Mouse (Mus musculus): ENCODE data around the gene 4921536K21Rik.
A peak's percentile ranks its signal among the peaks of the same experiment; 100 is the strongest.
"Not testable (repeated sequence)": the region's sequence is repeated elsewhere in the genome, so short reads cannot be mapped to it uniquely, and the experiment has no call there.

The 4921536K21Rik gene

DNA sequence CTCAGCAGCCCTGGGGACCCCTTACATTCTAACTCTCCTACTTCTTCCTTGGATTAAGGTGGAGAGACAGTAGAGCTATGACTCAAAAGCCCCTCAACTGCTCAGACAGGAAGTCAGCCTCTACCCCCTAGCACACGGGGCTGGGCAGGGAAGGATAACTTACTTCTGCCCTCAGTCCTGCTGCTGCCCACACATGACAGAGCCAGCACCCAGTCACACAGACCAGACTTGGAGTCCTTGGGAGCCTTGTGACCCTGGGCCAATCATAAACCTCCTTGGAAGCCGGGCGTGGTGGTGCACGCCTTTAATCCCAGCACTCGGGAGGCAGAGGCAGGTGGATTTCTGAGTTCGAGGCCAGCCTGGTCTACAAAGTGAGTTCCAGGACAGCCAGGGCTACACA, 16.5 kb upstream of the 4921536K21Rik start:
- not testable (repeated sequence) for DNase-seq (ENCODE audit: low spot score in 2 of 2)

DNA sequence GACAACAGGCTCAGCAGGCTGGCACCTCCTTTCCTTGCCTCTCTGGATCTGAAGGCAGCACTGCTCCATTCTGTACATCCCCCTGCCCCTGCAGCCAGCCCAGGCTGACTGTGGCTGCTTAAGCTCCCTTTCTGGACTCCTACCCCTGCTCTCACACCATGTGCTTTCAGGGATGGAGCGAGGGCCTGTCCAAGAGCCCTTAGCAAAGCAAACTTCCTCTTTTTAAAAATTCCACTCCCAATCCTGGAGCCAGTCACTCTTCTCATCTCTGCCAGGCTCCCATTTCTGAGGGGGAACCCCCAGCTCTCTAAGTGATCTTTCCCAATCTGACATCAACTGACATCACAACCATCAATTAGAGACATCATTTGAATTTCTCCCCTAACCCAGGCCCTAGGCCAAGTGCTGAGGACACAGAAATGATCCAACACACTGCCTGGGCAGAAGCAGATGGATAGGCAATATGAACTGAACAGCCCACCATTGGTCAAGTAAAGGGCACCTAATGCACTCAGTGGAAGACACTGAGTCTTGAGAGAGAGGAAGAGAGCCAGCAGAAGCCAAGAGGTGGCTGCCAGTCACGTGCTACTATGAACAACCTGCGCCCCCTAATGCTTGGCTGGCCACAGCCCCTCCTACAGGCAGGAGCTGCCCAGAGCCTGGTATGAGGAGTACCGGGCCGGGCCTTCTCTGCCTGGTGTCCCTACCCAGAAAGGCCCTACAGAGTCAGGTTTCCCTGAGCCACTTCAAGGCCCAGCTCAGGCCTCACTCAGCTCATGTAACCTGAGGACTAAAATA, 15.8 kb upstream of the 4921536K21Rik start:
- DNase-seq (ENCODE audit: low spot score in 2 of 2) = no peak

DNA sequence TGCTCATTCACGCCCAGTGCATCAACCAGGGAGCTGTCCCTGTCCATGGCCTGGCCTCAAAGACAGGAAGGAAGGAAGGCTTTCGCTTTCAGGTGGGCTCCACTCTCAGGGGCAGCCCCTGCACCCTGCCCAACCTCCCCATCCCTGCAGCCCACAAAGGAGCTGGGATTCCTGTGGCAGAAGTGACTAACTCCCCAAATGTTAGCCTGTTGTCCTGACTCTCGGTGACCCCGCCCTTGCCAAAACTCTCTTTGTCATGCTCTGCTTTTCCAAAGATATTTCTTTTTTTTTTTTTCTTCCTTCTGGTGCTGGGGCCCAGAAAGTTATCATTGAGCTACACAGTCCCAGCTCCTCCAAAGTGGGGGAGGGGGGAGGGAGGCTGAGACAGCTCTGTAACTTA, 14.3 kb upstream of the 4921536K21Rik start:
- DNase-seq (ENCODE audit: low spot score in 2 of 2) = no peak

DNA sequence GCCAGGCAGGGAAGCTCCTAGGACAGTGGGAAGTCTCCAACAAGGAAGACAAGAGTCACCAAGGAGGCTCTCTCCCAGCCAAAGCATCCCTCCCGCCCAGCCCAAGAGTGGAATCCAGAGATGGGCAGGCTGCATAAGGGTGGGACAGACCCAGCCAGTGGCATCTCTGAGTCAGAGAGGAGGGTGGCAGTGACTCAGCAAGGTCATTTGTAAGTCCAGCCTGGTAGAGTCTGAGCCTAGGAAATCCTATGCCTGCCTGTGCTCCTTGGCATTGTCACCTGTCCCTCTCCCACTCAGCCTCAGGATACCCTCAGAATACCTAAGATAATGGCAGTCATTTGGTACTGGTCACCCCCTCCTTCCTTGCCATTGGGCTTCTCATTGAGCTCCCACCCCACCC, 10.5 kb upstream of the 4921536K21Rik start:
- DNase-seq (ENCODE audit: low spot score in 2 of 2) = no peak

DNA sequence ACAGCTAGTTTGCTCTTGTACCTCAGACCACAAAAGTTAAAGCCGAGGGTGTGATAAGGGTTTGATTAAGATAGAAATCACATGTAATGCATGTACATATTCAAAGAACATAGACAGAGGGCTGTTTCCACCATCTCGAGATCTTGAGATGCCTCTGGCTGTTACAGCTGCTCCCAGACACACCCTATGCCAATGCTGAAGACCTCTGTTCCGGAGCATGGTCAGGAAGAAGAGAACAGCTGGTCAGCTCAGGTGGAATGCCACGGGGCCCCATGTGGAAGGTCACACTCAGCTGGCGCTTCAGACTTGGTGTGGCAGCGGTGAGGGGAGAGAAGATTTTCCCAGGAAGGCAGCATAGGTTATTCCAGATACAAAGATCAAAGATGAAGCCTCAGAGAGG, 9.8 kb upstream of the 4921536K21Rik start:
- no peak for DNase-seq (ENCODE audit: low spot score in 2 of 2)

DNA sequence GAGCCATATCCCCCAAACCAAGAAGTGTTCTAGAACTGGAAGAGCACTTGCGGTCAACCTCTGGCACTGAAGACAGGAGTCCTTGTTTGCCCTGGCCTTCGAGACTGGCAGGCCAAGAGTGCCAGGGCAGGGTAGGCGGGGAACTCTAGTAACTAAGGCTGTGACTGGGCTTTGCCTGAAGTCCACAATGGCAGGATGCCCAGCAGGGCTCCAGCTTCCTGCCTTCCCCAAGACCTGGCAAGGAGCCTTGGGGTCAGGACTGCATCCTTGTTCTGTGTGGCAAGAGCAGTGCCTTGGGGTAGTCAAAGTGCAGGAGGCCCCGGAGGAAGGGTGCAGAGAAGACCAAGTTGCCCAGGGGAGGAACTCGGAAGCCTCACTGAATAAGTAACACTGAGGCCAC, 8.1 kb upstream of the 4921536K21Rik start:
- DNase-seq (ENCODE audit: low spot score in 2 of 2) = no peak

DNA sequence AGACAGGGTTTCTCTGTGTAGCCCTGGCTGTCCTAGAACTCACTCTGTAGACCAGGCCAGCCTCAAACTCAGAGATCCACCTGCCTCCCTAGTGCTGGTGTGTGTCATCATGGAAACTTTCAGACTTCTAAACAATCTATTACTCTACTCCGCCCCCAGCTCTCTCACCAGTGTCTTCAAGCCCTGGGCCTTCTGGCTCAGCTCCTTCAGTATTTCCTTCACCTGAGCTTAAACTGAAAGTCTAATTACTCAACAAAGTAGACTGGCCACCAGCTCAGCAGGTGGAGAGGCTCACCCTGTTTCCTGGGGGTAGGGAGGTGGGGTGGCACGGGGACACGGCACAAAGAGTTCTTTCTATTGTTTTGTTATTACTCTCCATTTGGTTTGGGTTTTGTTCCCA, 7.6 kb upstream of the 4921536K21Rik start:
- DNase-seq (ENCODE audit: low spot score in 2 of 2) = no peak

DNA sequence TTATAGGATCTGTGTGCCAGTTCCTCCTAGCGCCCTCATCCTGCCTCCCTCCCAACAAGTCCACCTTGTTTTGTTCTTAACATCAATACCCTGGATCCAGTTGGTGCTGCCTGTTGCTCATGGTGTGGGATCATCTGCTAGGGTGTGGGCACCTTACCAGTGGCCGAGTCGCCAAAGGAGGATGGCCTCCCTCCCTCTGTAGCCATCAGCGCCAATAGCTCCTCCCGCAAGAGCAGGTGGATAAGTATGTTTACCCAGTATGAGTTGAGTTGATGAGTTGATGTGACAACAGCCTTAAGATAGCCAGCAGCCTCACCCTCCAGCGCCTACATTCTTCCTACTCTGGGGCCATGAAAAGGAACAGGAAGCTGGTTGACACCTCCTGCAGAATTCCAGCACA, 5.4 kb upstream of the 4921536K21Rik start:
- no peak for DNase-seq (ENCODE audit: low spot score in 2 of 2)

DNA sequence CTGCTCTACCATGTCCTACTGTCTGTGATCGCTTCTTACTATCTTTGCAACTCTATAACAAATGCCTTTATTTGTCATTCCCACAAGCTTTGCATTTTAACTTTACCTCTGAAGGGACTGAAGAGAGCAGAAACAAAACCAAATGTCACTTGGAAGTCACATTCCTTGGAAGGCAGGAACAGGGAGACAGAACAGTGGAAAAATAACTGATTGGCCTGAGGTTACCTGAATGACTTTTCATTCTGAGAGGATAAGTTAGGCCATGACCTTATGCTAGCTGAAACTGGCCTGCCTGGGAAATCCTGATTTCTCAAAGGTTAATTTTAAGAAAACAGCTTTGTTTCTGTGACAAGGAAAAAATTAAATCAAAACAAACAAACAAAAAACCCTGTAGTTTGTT, 1.0 kb upstream of the 4921536K21Rik start:
- no peak for DNase-seq (ENCODE audit: low spot score in 2 of 2)

DNA sequence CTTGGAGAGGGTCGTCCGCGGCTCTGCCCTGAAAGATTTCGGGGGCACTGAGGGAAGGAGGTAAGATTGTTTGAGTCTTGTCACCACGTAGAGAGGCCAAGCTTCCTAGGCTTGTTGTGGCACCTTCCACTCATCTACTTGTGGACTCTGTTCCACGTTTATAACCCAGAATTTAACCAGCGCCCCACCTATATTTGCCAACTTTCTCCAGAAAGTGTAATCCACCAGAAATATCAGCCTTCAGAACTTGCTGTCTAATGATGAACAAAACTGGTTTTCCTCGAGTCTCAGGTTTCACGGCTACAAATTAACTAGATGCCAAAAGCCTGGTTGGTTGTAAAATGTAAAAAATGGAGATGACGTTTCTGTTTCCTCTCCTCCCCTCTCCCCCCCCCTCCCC, 560 bp upstream of the 4921536K21Rik start:
- no peak for DNase-seq (ENCODE audit: low spot score in 2 of 2)

DNA sequence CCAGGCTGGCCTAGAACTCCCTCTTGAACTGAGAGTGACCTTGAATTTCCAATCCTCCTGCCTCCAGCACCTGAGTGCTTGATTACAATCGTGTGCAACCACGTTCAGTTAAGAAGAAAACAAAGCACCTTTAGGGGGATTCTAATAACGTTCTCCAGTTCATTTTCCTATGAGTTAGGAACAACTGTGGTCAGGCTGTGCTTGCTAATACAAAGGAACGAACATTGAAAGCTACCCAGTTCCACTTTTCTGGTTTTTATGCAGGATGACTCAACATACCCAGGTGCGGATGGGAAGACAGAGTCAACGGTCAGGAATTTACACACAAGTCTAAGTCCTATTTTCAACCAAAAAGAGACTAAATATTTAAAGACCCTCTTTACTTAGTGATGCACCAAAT, 928 bp downstream of the 4921536K21Rik start:
- no peak for DNase-seq (ENCODE audit: low spot score in 2 of 2)

DNA sequence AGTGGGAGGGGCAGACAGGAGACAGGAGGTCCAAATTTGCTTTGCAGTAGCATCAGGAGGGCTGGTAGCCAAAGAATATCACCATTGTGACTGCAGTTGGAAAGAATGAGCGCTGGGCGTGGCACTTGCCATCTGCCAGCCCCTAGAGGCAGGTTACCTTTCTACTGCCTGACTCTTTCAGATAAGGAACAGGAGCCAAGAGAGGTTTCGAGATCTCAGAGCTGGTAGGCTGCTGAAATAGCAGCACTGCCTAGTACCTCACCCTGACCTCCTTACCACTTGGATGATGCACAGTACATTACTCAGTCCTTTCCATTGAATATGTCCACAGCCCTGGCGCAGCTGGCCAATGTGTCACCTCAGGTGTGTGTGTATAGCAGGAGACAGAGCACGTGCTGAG, 7.6 kb downstream of the 4921536K21Rik start:
- no peak for DNase-seq (ENCODE audit: low spot score in 2 of 2)

DNA sequence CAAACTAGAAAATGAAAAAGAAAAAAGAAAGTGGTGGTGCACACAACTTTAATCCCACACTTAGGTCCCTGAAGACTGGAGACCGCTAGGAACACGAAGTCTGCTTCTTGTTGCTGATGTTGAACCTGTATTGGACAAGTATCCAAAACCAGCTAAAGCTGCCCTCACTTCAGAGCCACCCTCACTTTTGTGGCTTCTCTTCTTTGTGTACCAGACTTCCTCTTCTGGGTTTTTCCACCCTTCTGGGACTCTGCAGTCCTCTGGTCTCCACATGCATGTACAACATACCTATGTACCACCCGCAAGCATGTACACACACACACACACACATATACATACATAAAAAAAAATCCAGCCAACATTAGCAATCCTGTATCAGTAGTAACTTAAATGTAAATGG, 11.2 kb downstream of the 4921536K21Rik start:
- no peak for DNase-seq (ENCODE audit: low spot score in 2 of 2)

DNA sequence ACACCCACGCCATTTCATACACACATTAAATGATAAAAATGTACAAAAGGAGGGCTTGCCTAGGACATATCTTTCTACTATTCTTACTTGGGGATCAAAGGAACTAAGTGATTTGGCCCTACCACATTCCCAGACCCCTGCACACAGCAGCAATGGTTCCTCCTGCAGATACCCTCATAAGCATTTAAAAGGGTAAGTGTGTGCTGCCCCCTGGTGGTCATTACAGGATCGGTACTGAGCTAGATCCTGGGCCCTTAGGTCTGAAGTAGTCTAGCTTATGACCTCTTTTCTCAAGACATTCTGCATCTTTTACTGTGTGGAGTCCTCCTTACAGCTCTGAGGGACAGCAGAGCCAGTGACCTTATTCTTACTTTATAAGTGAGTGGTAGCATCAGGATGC, 15.1 kb downstream of the 4921536K21Rik start:
- peak; percentile 55 to 74 for DNase-seq (ENCODE audit: low spot score in 2 of 2)

DNA sequence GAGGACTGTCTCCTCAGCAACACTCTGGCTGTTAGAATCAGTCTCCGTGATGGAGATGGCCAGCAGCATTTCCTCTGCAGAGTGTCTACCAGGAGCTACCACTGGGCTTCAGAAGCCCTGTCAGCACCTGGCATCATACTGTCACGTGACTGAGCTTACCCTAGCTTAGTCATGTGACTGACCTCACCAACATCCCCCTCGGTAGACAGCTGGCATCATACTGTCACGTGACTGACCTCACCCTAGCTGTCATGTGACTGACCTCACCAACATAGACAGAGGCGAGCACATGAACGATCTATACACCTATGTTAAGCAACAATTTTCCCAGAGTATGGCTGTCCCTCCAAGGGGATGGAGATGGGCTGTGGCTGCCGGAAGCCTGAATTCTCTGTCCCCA, 16.2 kb downstream of the 4921536K21Rik start:
- no peak for DNase-seq (ENCODE audit: low spot score in 2 of 2)

DNA sequence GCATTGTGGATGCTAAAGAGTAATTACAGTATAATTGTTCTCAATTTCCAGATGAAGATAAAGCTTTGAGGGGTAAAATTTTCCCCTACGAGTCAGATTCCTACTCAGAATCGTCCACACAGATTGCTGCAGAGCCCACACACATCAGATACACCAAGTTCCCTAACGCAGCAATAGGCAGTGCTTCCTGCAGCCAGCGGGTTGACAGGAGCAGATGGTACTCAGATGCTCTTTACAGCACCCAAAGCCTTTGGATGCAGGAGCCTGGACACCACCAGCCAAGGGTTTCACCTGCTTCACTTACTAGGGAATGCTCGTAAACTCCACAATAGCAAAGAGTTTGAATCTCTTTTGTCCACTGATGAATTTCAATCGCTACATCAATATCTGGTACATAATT, 18.5 kb downstream of the 4921536K21Rik start:
- DNase-seq (ENCODE audit: low spot score in 2 of 2) = no peak

DNA sequence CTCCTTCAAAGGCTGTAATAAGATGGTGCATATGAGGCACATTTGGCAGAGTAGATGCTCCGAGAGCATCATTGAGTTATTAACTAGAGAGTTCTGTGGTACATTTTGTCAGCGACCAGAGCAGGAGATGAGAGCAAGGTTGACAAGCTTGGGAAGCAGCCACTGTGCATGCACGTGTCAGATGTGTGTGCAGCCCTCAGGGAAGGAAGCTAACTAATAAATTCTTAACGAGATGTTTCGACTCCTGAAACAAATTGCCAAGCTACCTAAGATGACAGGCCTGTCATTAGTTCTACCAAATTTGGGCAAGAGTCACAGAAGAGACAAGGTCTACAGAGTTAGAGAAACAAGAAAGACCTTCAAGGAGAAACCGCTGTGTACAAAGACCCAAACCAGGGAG, 30.6 kb downstream of the 4921536K21Rik start:
- no peak for DNase-seq (ENCODE audit: low spot score in 2 of 2)

DNA sequence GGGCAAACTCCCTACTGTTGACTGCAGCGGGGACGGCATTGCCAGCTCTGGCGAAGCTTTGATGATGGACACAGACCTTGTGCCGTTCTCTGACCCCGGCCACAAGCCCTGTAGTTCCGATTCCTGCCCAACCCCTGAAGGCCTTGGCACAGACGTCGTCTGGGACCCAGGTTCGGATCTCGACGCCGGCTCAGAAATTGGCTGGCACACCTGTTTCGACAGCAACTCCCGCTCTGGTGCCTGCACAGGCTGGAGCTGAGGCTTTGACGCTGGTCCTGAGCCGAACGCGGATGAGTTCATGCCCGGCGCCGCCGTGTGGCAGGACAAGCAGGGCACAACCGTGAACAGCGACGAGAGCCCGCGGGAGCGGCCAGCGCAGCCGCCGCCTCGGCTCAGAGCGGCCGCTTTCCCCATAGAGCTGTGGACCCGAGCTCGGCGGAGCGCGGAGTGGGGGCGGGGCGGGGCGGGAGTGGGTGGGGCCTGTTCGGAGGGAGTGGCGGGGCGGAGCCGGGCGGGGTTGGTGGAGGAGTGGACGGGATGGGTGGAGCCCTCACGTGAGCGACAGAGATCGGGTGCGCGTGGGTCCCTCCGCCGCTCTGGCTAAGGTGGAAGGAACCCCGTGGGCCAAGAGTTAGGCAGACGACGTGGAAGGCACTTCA, 31.3 kb downstream of the 4921536K21Rik start, which contains the start of gene Osbp2:
TSS of gene Osbp2 (minus strand) at position 450 of the 659 bp plus-strand sequence.
- peak; percentile 27 to 56 for DNase-seq (ENCODE audit: low spot score in 2 of 2)

DNA sequence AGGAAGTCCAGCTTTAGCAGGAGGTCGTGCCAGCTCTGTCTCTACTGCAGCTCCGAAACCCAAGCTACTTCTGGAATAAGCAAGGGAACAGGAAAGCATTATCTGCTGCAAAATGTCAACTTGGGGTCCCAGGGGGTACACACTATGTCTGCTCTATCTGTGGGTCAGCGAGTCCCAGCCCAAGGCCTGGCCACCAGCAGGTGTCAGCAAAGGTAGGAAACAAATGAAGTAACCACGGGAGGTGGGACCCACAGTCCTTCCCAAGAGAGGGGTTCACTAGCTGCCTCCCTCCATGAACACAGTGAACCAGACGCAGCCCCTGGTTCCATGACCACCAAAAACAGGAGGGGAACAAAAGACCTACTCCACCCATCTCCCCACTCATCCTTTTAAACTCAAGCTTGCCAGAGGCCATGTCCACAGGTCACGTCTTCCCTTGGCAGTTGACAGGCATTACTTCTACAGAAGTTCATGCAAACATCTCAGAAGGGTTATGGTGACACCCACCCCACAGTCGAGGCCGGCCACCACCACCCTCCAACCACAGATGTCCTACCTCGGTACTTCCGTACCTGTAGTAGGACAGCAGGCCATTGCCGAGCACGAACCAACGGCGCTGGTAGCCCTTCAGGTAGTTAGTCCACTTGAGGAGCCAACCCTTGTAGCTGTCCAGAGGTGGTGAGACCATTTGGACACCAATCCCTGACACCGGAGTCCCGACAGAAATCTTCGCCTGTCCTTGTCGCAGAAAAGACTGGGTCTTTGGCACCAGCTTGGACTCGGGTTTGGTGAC, 32.0 kb downstream of the 4921536K21Rik start:
- DNase-seq (ENCODE audit: low spot score in 2 of 2) = no peak

DNA sequence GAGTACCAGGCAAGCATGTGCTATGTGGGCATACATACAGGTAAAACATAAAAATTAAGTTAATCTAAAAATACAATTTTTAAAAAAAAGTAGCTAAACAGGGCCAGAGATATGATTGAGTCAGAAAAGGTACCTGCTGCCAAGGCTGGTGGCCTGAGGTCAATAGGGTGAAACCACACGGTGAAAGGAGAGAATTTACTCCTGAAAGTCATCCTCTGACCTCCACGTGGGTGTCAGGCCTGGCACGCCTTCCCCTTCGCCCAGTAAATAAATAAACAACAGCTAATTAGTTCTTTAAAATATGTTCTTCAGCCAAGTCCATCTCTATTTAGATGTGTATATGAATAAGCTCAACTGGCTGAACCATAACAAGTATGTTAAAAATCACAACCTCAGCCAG, 34.5 kb downstream of the 4921536K21Rik start:
- no peak for DNase-seq (ENCODE audit: low spot score in 2 of 2)

DNA sequence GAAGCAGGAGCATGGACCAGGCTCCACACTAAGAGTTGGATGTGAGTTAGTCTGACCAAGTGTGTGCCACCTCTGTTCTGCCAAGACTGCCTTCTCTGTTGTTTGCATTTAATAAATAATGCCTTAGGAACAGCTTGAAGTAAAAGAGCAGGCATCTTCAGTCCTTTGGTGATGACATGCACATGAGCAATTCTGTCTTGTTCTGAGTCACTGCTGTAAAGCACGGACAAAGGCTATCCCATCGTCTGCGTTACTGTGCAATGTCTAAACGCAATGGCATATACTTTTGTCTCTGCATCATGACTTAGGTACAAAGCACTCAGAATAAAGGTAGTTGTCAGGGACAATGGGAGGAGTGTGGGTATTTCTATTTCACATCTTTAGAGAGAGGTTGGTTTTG, 35.1 kb downstream of the 4921536K21Rik start:
- no peak for DNase-seq (ENCODE audit: low spot score in 2 of 2)

DNA sequence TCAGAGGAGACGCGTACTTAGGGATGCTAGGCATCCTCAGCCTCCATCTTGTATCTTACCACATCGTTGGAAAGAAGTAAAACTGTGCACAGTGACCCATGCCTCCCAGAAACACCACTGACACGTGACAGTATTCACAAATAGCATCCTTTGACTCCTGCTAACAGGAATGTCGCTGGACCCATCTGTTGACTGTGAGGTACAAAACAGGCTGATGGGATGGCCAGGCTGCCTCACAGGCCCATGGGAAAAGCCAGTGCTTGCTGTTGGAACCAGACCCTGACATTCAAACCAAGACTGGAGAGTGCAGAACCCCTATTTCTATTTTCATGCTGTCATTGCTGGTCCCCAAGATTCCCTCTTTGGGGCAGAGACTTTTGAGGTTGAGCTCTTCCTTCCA, 37.0 kb downstream of the 4921536K21Rik start:
- no peak for DNase-seq (ENCODE audit: low spot score in 2 of 2)

DNA sequence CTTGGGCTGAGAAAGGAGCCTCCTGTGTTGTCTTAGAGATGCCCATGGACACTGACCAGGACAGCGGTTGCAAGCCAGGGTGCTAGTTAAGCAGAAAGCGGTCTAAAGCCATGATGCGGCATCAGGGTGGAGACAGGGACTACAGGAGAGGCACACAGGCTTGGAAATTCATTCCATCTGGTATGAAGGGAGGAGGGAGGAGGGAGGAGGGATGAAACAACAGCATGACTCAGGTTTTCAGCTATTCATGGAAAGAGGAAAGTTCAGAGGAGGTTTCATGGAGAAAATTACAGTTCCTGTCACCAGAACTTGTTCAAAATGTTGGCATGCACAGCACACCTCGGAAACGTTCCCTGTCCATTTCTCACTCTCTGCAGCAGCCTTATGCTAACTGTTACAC, 39.1 kb downstream of the 4921536K21Rik start:
- DNase-seq (ENCODE audit: low spot score in 2 of 2) = no peak
